Mouse (Mus musculus) small intestine, adult 2 months (tissue): Measurements from ENCODE around the gene Selplg. TPM values are rescaled to one million over a fixed set of nuclear protein-coding genes. Genes with fewer than 3 reads are reported as not detected.

Source experiments
- H3K27ac ChIP-seq: fragments of 200-500 bp; 2 replicates; pipeline ENCODE4 v1.5.1; 2012; ENCODE audit warnings: low read depth, low read length, control low read depth, inconsistent platforms; ENCODE audit not compliant: insufficient read depth
- H3K27me3 ChIP-seq: fragments of 200-500 bp; 2 replicates; pipeline ENCODE4 v1.6.1; 2012; ENCODE audit warnings: mild to moderate bottlenecking, moderate library complexity, low read length, inconsistent platforms; ENCODE audit not compliant: control insufficient read depth, insufficient read depth
- H3K36me3 ChIP-seq: fragments of 200-500 bp; 2 replicates; pipeline ENCODE4 v1.6.1; 2012; ENCODE audit warnings: mild to moderate bottlenecking, low read length, control low read depth, inconsistent platforms; ENCODE audit not compliant: control insufficient read depth, insufficient read depth
- H3K4me1 ChIP-seq: fragments of 200-500 bp; 2 replicates; pipeline ENCODE4 v1.6.1; 2012; ENCODE audit warnings: low read length, inconsistent platforms, mixed read lengths; ENCODE audit not compliant: control insufficient read depth, insufficient read depth, insufficient read length
- H3K4me3 ChIP-seq: fragments of 200-500 bp; 2 replicates; pipeline ENCODE4 v1.5.1; 2012; ENCODE audit warnings: low read depth, mild to moderate bottlenecking, control low read depth, inconsistent platforms, low read length, moderate library complexity
- CTCF ChIP-seq: fragments of 200-500 bp; IDR thresholded peaks from 2 replicates; pipeline ENCODE4 v1.5.1; 2012; ENCODE audit warnings: low read depth, mild to moderate bottlenecking, control low read depth, inconsistent platforms, low read length, moderate library complexity, mixed read lengths; ENCODE audit not compliant: insufficient replicate concordance, insufficient read length; ENCODE audit errors: extremely low read depth
- POLR2A ChIP-seq: fragments of 200-500 bp; IDR thresholded peaks from 2 replicates; pipeline ENCODE4 v1.6.1; 2012; ENCODE audit warnings: low read depth, mild to moderate bottlenecking, control low read depth, inconsistent platforms, low read length, moderate library complexity
- WGBS: fragments of 180-500 bp; shearing (Covaris S2); methylation state at CpG from one replicate; pipeline ENCODE4 v1.1.7; 2018; 5-methylcytosine and 5-hydroxymethylcytosine counted together
- polyA plus RNA-seq: library from polyadenylated mRNA; depleted of rRNA; stranded (reverse); fragments of >200 nt; gene quantifications from 2 replicates; pipeline ENCODE4 v1.2.3, GENCODE M21; 2012

Selplg gene
- polyA plus RNA-seq, 1 experiment, result 52.3 TPM

GRCm38 (mm10) chr5:113805301-113805700, 27.1 kb downstream of the Selplg start:
- H3K4me1 ChIP-seq, result no peaks in the 10 kb centered on the region; the same call in 1 of the 2 replicates
- H3K36me3 ChIP-seq, result no peaks in the 10 kb centered on the region
- 74% methylated on average over 9 of the region's 9 CpGs for WGBS
- no peak overlapping the region for H3K4me3 ChIP-seq
- no peaks in the 10 kb centered on the region for H3K27me3 ChIP-seq
- no peak overlapping the region for H3K27ac ChIP-seq
- TF ChIP-seq CTCF (no peak), POLR2A (no peak)

- WGBS, result 38% methylated on average over 7 of the region's 7 CpGs
- no peaks in the 10 kb centered on the region for H3K27me3 ChIP-seq
- H3K4me3 ChIP-seq, result no peak overlapping the region
- no peaks in the 10 kb centered on the region; the same call in 1 of the 2 replicates for H3K4me1 ChIP-seq
- no peaks in the 10 kb centered on the region for H3K36me3 ChIP-seq
- H3K27ac ChIP-seq, result no peak overlapping the region
- no peak for TF ChIP-seq CTCF
- no peak for TF ChIP-seq POLR2A
Observed at GRCm38 (mm10) chr5:113804395-113804966, 28.0 kb downstream of the Selplg start.

- TF ChIP-seq POLR2A, result no peak
- TF ChIP-seq CTCF, result no peak
- WGBS, result 1% methylated on average over 11 of the region's 11 CpGs
- Histone ChIP-seq H3K36me3 (no peaks in the 10 kb centered on the region), H3K4me1 (no peaks in the 10 kb centered on the region), H3K27me3 (no peaks in the 10 kb centered on the region), H3K27ac (peak within 1 kb of the TSS; percentile 27), H3K4me3 (peak within 1 kb of the TSS; percentile 49)
Observed at GRCm38 (mm10) chr5:113800280-113800679, 32.2 kb downstream of the Selplg start, which contains the start of gene Tmem119. Gene Tmem119 (minus strand): TSS chr5:113800516.

GRCm38 (mm10) chr5:113799691-113800090, 32.8 kb downstream of the Selplg start:
- 53% methylated on average over 5 of the region's 5 CpGs for WGBS
- H3K4me3 ChIP-seq, result peak overlapping the region; percentile 49
- TF ChIP-seq POLR2A (no peak), CTCF (no peak)
- H3K36me3 ChIP-seq, result no peaks in the 10 kb centered on the region
- no peaks in the 10 kb centered on the region for H3K27me3 ChIP-seq
- no peaks in the 10 kb centered on the region for H3K4me1 ChIP-seq
- peak overlapping the region; percentile 27 for H3K27ac ChIP-seq

- H3K27me3 ChIP-seq, result no peaks in the 10 kb centered on the region
- no peak overlapping the region for H3K27ac ChIP-seq
- peak overlapping the region; percentile 32 for H3K4me3 ChIP-seq
- TF ChIP-seq CTCF (no peak), POLR2A (no peak)
- H3K4me1 ChIP-seq, result no peaks in the 10 kb centered on the region
- H3K36me3 ChIP-seq, result no peaks in the 10 kb centered on the region
- 72% methylated on average over 9 of the region's 9 CpGs for WGBS
Observed at GRCm38 (mm10) chr5:113798525-113798924, 33.9 kb downstream of the Selplg start.

- no peak for TF ChIP-seq CTCF
- TF ChIP-seq POLR2A, result no peak
- Histone ChIP-seq H3K27me3 (no peaks in the 10 kb centered on the region), H3K4me1 (no peaks in the 10 kb centered on the region), H3K36me3 (no peaks in the 10 kb centered on the region), H3K27ac (no peak overlapping the region), H3K4me3 (peak overlapping the region; percentile 4)
- WGBS, result 26% methylated on average over 19 of the region's 19 CpGs
Observed at GRCm38 (mm10) chr5:113797149-113797882, 35.1 kb downstream of the Selplg start.

- 12% methylated on average over 13 of the region's 13 CpGs for WGBS
- no peak overlapping the region for H3K27ac ChIP-seq
- H3K36me3 ChIP-seq, result no peaks in the 10 kb centered on the region
- peaks cover under 1% of the 10 kb centered on the region; the same call in 1 of the 2 replicates for H3K4me1 ChIP-seq
- H3K27me3 ChIP-seq, result no peaks in the 10 kb centered on the region
- H3K4me3 ChIP-seq, result no peak overlapping the region
- TF ChIP-seq POLR2A (no peak), CTCF (no peak)
Observed at GRCm38 (mm10) chr5:113796401-113797148, 35.9 kb downstream of the Selplg start.
